Mouse (Mus musculus) urinary bladder, adult 18-20 months (tissue): ENCODE data around the gene Cd2.

Experiments used
- DNase-seq, 2 experiments: peaks; one replicate each; pipeline ENCODE4 v3.0.0; 2022; ENCODE audit warnings: low spot score in 2 of 2, mixed read lengths in 2 of 2

Cd2 gene

GRCm38 (mm10) chr3:101275636-101276300 lies 12.0 kb downstream of the Cd2 start:
- no peak for DNase-seq

GRCm38 (mm10) chr3:101274794-101275193 lies 12.9 kb downstream of the Cd2 start:
- DNase-seq: no peak

GRCm38 (mm10) chr3:101274041-101274770 lies 13.5 kb downstream of the Cd2 start:
- no peak for DNase-seq

GRCm38 (mm10) chr3:101272166-101272565 lies 15.6 kb downstream of the Cd2 start:
- DNase-seq: no peak

GRCm38 (mm10) chr3:101270833-101271232 lies 16.9 kb downstream of the Cd2 start:
- DNase-seq: no peak

GRCm38 (mm10) chr3:101268361-101268760 lies 19.4 kb downstream of the Cd2 start:
- DNase-seq: no peak

GRCm38 (mm10) chr3:101265561-101266091 lies 22.1 kb downstream of the Cd2 start:
- no peak for DNase-seq

GRCm38 (mm10) chr3:101258976-101259375 lies 28.8 kb downstream of the Cd2 start:
- no peak for DNase-seq

GRCm38 (mm10) chr3:101256090-101256489 lies 31.6 kb downstream of the Cd2 start:
- no peak for DNase-seq

- no peak for DNase-seq
Measured at GRCm38 (mm10) chr3:101252141-101252540, 35.6 kb downstream of the Cd2 start.

GRCm38 (mm10) chr3:101249846-101250245 lies 37.9 kb downstream of the Cd2 start:
- DNase-seq: no peak

- no peak for DNase-seq
Measured at GRCm38 (mm10) chr3:101245212-101245611, 42.5 kb downstream of the Cd2 start.

- DNase-seq: no peak
Measured at GRCm38 (mm10) chr3:101243002-101243401, 44.7 kb downstream of the Cd2 start.

GRCm38 (mm10) chr3:101241866-101242265 lies 45.9 kb downstream of the Cd2 start:
- no peak for DNase-seq

GRCm38 (mm10) chr3:101240859-101241258 lies 46.9 kb downstream of the Cd2 start:
- DNase-seq: no peak

- DNase-seq: no peak
Measured at GRCm38 (mm10) chr3:101239236-101239635, 48.5 kb downstream of the Cd2 start.

GRCm38 (mm10) chr3:101238695-101239094 lies 49.0 kb downstream of the Cd2 start:
- DNase-seq: no peak

- DNase-seq: no peak
Measured at GRCm38 (mm10) chr3:101236995-101237808, 50.5 kb downstream of the Cd2 start.

GRCm38 (mm10) chr3:101236261-101236660 lies 51.5 kb downstream of the Cd2 start:
- no peak for DNase-seq

GRCm38 (mm10) chr3:101235321-101235720 lies 52.4 kb downstream of the Cd2 start:
- no peak for DNase-seq

- DNase-seq: no peak
Measured at GRCm38 (mm10) chr3:101233424-101233823, 54.3 kb downstream of the Cd2 start.

GRCm38 (mm10) chr3:101232570-101232969 lies 55.2 kb downstream of the Cd2 start:
- no peak for DNase-seq
